Mouse (Mus musculus): ENCODE results near the gene Fsd1l. TPM values are rescaled to one million over a fixed set of nuclear protein-coding genes. Genes with fewer than 3 reads are reported as not detected.
"Not testable (repeated sequence)": the region's sequence is repeated elsewhere in the genome, so short reads cannot be mapped to it uniquely, and the experiment has no call there.

Gene Fsd1l
- polyA plus RNA-seq, 1 experiment, result 0.31 TPM

GRCm38 (mm10) chr4:53691418-53691817 is 60.1 kb downstream of the Fsd1l start:
- no peak for TF ChIP-seq POLR2A (IDR thresholded peaks at IDR 0.05; ENCODE audit: control insufficient read depth, extremely low read depth, insufficient read depth, low read length, poor library complexity)
- no peak for TF ChIP-seq CTCF (IDR thresholded peaks at IDR 0.05; ENCODE audit: borderline replicate concordance, control insufficient read depth, extremely low read depth, insufficient read depth, low read length, poor library complexity)
- Histone ChIP-seq H3K36me3 (ENCODE audit: control insufficient read depth, insufficient read depth, low read length) (no peaks in the 10 kb centered on the region), H3K27me3 (ENCODE audit: control insufficient read depth, insufficient read depth, low read length) (no peaks in the 10 kb centered on the region), H3K27ac (ENCODE audit: control insufficient read depth, insufficient read depth, low read length) (no peak overlapping the region), H3K4me1 (replicated peaks; ENCODE audit: control insufficient read depth, insufficient read depth, low read length) (no peaks in the 10 kb centered on the region), H3K4me3 (ENCODE audit: control insufficient read depth, insufficient read depth, low read length) (no peak overlapping the region)
- WGBS, result 88% methylated on average over 1 of the region's 1 CpGs
- no peak for DNase-seq

GRCm38 (mm10) chr4:53709166-53709565 is 77.9 kb downstream of the Fsd1l start:
- not testable (repeated sequence) for H3K27ac ChIP-seq (ENCODE audit: control insufficient read depth, insufficient read depth, low read length); H3K4me3 ChIP-seq (ENCODE audit: control insufficient read depth, insufficient read depth, low read length); H3K4me1 ChIP-seq (replicated peaks; ENCODE audit: control insufficient read depth, insufficient read depth, low read length); H3K27me3 ChIP-seq (ENCODE audit: control insufficient read depth, insufficient read depth, low read length); H3K36me3 ChIP-seq (ENCODE audit: control insufficient read depth, insufficient read depth, low read length); DNase-seq

GRCm38 (mm10) chr4:53710021-53710420 is 78.8 kb downstream of the Fsd1l start:
- no peaks in the 10 kb centered on the region for H3K27me3 ChIP-seq (ENCODE audit: control insufficient read depth, insufficient read depth, low read length)
- 42% methylated on average over 2 of the region's 2 CpGs for WGBS
- no peak for TF ChIP-seq CTCF (IDR thresholded peaks at IDR 0.05; ENCODE audit: borderline replicate concordance, control insufficient read depth, extremely low read depth, insufficient read depth, low read length, poor library complexity)
- TF ChIP-seq POLR2A (IDR thresholded peaks at IDR 0.05; ENCODE audit: control insufficient read depth, extremely low read depth, insufficient read depth, low read length, poor library complexity), result no peak

GRCm38 (mm10) chr4:53710555-53711328 is 79.5 kb downstream of the Fsd1l start:
- WGBS, result 93% methylated on average over 6 of the region's 6 CpGs
- Histone ChIP-seq H3K36me3 (ENCODE audit: control insufficient read depth, insufficient read depth, low read length) (no peaks in the 10 kb centered on the region), H3K4me3 (ENCODE audit: control insufficient read depth, insufficient read depth, low read length) (no peak overlapping the region), H3K27me3 (ENCODE audit: control insufficient read depth, insufficient read depth, low read length) (no peaks in the 10 kb centered on the region), H3K27ac (ENCODE audit: control insufficient read depth, insufficient read depth, low read length) (no peak overlapping the region), H3K4me1 (replicated peaks; ENCODE audit: control insufficient read depth, insufficient read depth, low read length) (peaks cover 2% of the 10 kb centered on the region; the same call in 1 of the 2 replicates)
- no peak for TF ChIP-seq POLR2A (IDR thresholded peaks at IDR 0.05; ENCODE audit: control insufficient read depth, extremely low read depth, insufficient read depth, low read length, poor library complexity)
- no peak for TF ChIP-seq CTCF (IDR thresholded peaks at IDR 0.05; ENCODE audit: borderline replicate concordance, control insufficient read depth, extremely low read depth, insufficient read depth, low read length, poor library complexity)
- DNase-seq, result no peak

More at GRCm38 (mm10) chr4:53710021-53710420, 78.8 kb downstream of the Fsd1l start:
- Histone ChIP-seq H3K36me3 (ENCODE audit: control insufficient read depth, insufficient read depth, low read length) (no peaks in the 10 kb centered on the region), H3K4me1 (replicated peaks; ENCODE audit: control insufficient read depth, insufficient read depth, low read length) (peaks cover 2% of the 10 kb centered on the region; the same call in 1 of the 2 replicates), H3K27ac (ENCODE audit: control insufficient read depth, insufficient read depth, low read length) (no peak overlapping the region), H3K4me3 (ENCODE audit: control insufficient read depth, insufficient read depth, low read length) (no peak overlapping the region)
- no peak for DNase-seq

GRCm38 (mm10) chr4:53713704-53714050 is 82.4 kb downstream of the Fsd1l start, which contains the start of gene Fktn:
Gene Fktn, plus strand, starts transcription at chr4:53713998.
- H3K27ac ChIP-seq (ENCODE audit: control insufficient read depth, insufficient read depth, low read length), result no peak within 1 kb of the TSS
- TF ChIP-seq CTCF (IDR thresholded peaks at IDR 0.05; ENCODE audit: borderline replicate concordance, control insufficient read depth, extremely low read depth, insufficient read depth, low read length, poor library complexity), result no peak
- peaks cover 2% of the 10 kb centered on the region; the same call in 1 of the 2 replicates for H3K4me1 ChIP-seq (replicated peaks; ENCODE audit: control insufficient read depth, insufficient read depth, low read length)
- DNase-seq, result no peak
- no peaks in the 10 kb centered on the region for H3K36me3 ChIP-seq (ENCODE audit: control insufficient read depth, insufficient read depth, low read length)
- H3K27me3 ChIP-seq (ENCODE audit: control insufficient read depth, insufficient read depth, low read length), result no peaks in the 10 kb centered on the region
- WGBS, result 6% methylated on average over 7 of the region's 7 CpGs
- H3K4me3 ChIP-seq (ENCODE audit: control insufficient read depth, insufficient read depth, low read length), result peak within 1 kb of the TSS; percentile 86

- DNase-seq, result peak; percentile 83
- Histone ChIP-seq H3K27me3 (ENCODE audit: control insufficient read depth, insufficient read depth, low read length) (no peaks in the 10 kb centered on the region), H3K4me1 (replicated peaks; ENCODE audit: control insufficient read depth, insufficient read depth, low read length) (peaks cover 2% of the 10 kb centered on the region; the same call in 1 of the 2 replicates), H3K36me3 (ENCODE audit: control insufficient read depth, insufficient read depth, low read length) (no peaks in the 10 kb centered on the region), H3K4me3 (ENCODE audit: control insufficient read depth, insufficient read depth, low read length) (peak overlapping the region; percentile 86), H3K27ac (ENCODE audit: control insufficient read depth, insufficient read depth, low read length) (no peak overlapping the region)
- WGBS, result 7% methylated on average over 58 of the region's 58 CpGs
- TF ChIP-seq CTCF (IDR thresholded peaks at IDR 0.05; ENCODE audit: borderline replicate concordance, control insufficient read depth, extremely low read depth, insufficient read depth, low read length, poor library complexity) (0 out of 2 replicates have a peak, but pooled peaks have one; percentile 13), POLR2A (IDR thresholded peaks at IDR 0.05; ENCODE audit: control insufficient read depth, extremely low read depth, insufficient read depth, low read length, poor library complexity) (no peak)
Measured at GRCm38 (mm10) chr4:53714051-53714814, 83.0 kb downstream of the Fsd1l start.
